8 mouse cellular contexts compared by ENCODE assay signal in genomic region chr11:62648591-62649391, GRCm38 (mm10). TPM values are rescaled to one million over a fixed set of nuclear protein-coding genes. Genes with fewer than 3 reads are reported as not detected.
A peak's percentile ranks its signal among the peaks of the same experiment; 100 is the strongest.
DNase-seq lines count a peak whose midpoint lies in the region; ATAC-seq and TF ChIP-seq lines count a peak whose summit lies in the region.

TSS of gene Mmgt2 (plus strand) at chr11:62648664.

- peak; percentile 95 for TF ChIP-seq CTCF in lung, postnatal 0 days (IDR thresholded peaks at IDR 0.05)

- H3K27me3 ChIP-seq in lung, postnatal 0 days (replicated peaks; ENCODE audit: insufficient read depth, low read length) = no peaks in the 10 kb centered on the region

- peak; percentile 97 for DNase-seq in Muller cell, postnatal 12 days (ENCODE audit: inconsistent ontology term)
- DNase-seq in cerebellum, adult 9-10 months = peak; percentile 85
- peak; percentile 94 to 96 for DNase-seq in layer of hippocampus, postnatal 10 days (ENCODE audit: low spot score in 2 of 2)
- DNase-seq in lung, postnatal 0 days (ENCODE audit: low spot score) = peak; percentile 95
- peak; percentile 95 for DNase-seq in ovary, postnatal 10 days (ENCODE audit: low spot score)
- peak; percentile 93 to 99 for DNase-seq in thymus, postnatal 10 days (ENCODE audit: low spot score in 2 of 2)

- TF ChIP-seq EP300 in lung, postnatal 0 days (IDR thresholded peaks at IDR 0.05) = no peak

- 3% methylated on average over 25 of the region's 53 CpGs for WGBS in lung, postnatal 0 days

- H3K9ac ChIP-seq in lung, postnatal 0 days (replicated peaks; ENCODE audit: low read depth) = peak within 1 kb of the TSS; percentile 16

- H3K9me3 ChIP-seq in lung, postnatal 0 days (ENCODE audit: low read length) = no peaks in the 10 kb centered on the region

- peak within 1 kb of the TSS; percentile 87 for H3K27ac ChIP-seq in lung, postnatal 0 days (ENCODE audit: low read length)

- no peaks in the 10 kb centered on the region for H3K36me3 ChIP-seq in lung, postnatal 0 days (ENCODE audit: insufficient read depth, low read length)

- peak within 1 kb of the TSS; percentile 77 for H3K4me2 ChIP-seq in lung, postnatal 0 days (replicated peaks; ENCODE audit: low read depth, low read length)

- peak; percentile 38 for ATAC-seq in frontal cortex, adult (ENCODE audit: low TSS enrichment)
- peak; percentile 75 to 78 for ATAC-seq in hematopoietic stem cell, adult 5-6 weeks (replicated peaks in 1 of 2; ENCODE audit: insufficient read depth in 1 of 2, low FRiP score in 2 of 2, low TSS enrichment in 1 of 2, low read depth in 1 of 2, poor library complexity in 2 of 2, severe bottlenecking in 2 of 2)
- ATAC-seq in lung, postnatal 0 days = peak; percentile 91

- peaks cover 31% of the 10 kb centered on the region for H3K4me1 ChIP-seq in lung, postnatal 0 days (ENCODE audit: insufficient read depth, low read depth, low read length)

- H3K4me3 ChIP-seq in lung, postnatal 0 days (ENCODE audit: low read depth, low read length) = peak within 1 kb of the TSS; percentile 63

RNA-seq across cellular contexts. Expression of gene Mmgt2, which starts in this region (rescaled TPM):
- 26.0 and 39.5 TPM in 2 replicates for total RNA-seq in hematopoietic stem cell, adult 5-6 weeks (2017)
- 10 to 100 TPM; 19.1 to 23.4 TPM for total RNA-seq in layer of hippocampus, postnatal 10 days (2021)
- 22.3 and 27.9 TPM in 2 replicates for polyA plus RNA-seq in lung, postnatal 0 days (2015; fragmentation: Nextera tagmentation; extraction: Ambion mirVana)

Comparison
In these comparisons a context has a peak if more than half of its experiments do, and no peak if none do; other contexts are left out.
1. Peak in every context shown above with its lines: DNase-seq, ATAC-seq, H3K4me3 ChIP-seq and H3K27ac ChIP-seq.
2. ATAC-seq: peak in every context shown above with its lines; median percentile 91 in lung, postnatal 0 days; 76 in hematopoietic stem cell, adult 5-6 weeks; 38 in frontal cortex, adult.